Mouse (Mus musculus) megakaryocyte, adult 5-6 weeks (primary cell): ENCODE measurements at regions not wholly inside any gene's neighbourhood (a gene's known extent, or its start where the extent isn't known, plus 50 kb on each side); places are given as distances from the start of the nearest gene placed in this dataset.
"Not testable (repeated sequence)": the region's sequence is repeated elsewhere in the genome, so short reads cannot be mapped to it uniquely, and the experiment has no call there.

Experiments used
- ATAC-seq: 2 replicates; pipeline ENCODE4 v1.8.0; 2016; ENCODE audit warnings: mild to moderate bottlenecking, inconsistent platforms; ENCODE audit not compliant: poor library complexity, severe bottlenecking

- no peak for ATAC-seq
These were observed 73.8 kb downstream of the Dio2 start for GRCm38 (mm10) chr12:90664436-90664835.

- no peak for ATAC-seq
These were observed 92.8 kb downstream of the Dio2 start for GRCm38 (mm10) chr12:90645452-90645851.

GRCm38 (mm10) chr12:90643891-90644290 lies 94.3 kb downstream of the Dio2 start:
- no peak for ATAC-seq

- ATAC-seq = no peak
These were observed 113.4 kb downstream of the Dio2 start for GRCm38 (mm10) chr12:90624856-90625255.

- ATAC-seq = no peak
These were observed 114.8 kb downstream of the Dio2 start for GRCm38 (mm10) chr12:90623426-90623825.

- no peak for ATAC-seq
These were observed 129.4 kb downstream of the Dio2 start for GRCm38 (mm10) chr12:90608810-90609209.

GRCm38 (mm10) chr12:90607894-90608293 lies 130.3 kb downstream of the Dio2 start:
- no peak for ATAC-seq

- ATAC-seq = no peak
These were observed 158.2 kb downstream of the Dio2 start for GRCm38 (mm10) chr12:90580006-90580405.

- no peak for ATAC-seq
These were observed 162.1 kb downstream of the Dio2 start for GRCm38 (mm10) chr12:90576103-90576502.

- ATAC-seq = no peak; the same call in 1 of the 2 replicates
These were observed 166.3 kb downstream of the Dio2 start for GRCm38 (mm10) chr12:90571907-90572306.

- ATAC-seq = no peak
These were observed 166.7 kb downstream of the Dio2 start for GRCm38 (mm10) chr12:90571506-90571905.

GRCm38 (mm10) chr12:90566349-90566748 lies 171.9 kb downstream of the Dio2 start:
- peak; percentile 35; the same call in 1 of the 2 replicates for ATAC-seq

- ATAC-seq = no peak
These were observed 173.2 kb downstream of the Dio2 start for GRCm38 (mm10) chr12:90565051-90565450.

- not testable (repeated sequence) for ATAC-seq
These were observed 173.6 kb downstream of the Dio2 start for GRCm38 (mm10) chr12:90564594-90564993.

- ATAC-seq = no peak
These were observed 195.9 kb downstream of the Dio2 start for GRCm38 (mm10) chr12:90542361-90542760.
